Mouse (Mus musculus): ENCODE measurements around the gene Lypd3.

DNA sequence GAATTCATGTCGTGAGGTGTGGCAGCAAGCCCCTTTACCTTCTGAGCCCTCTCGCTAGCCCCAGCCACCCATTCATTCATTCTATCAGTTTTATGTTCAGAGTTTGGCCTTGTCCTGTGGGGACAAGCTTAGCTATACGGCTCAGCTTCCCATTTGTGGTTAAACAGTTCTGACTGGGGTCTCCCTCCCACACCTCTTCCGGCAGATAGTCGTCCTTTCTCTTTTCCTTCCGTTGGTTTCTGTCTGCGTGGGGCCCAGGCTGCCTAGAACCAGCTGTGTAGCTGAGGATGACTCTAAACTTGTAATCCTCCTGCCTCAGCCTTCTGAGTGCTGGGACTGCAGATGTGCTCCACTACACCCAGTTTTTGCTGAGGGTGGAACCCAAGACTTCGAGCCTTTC, 18.6 kb upstream of the Lypd3 start:
- TF ChIP-seq TCF12 (IDR thresholded peaks at IDR 0.05; ENCODE audit: insufficient read depth, poor library complexity, severe bottlenecking) (no peak), E2F4 (IDR thresholded peaks at IDR 0.05; ENCODE audit: insufficient read depth) (no peak), USF1 (IDR thresholded peaks at IDR 0.05; ENCODE audit: low read depth) (no peak)
